Mouse (Mus musculus) gastrocnemius, adult 18-20 months (tissue): ENCODE data around the gene Ndst2. TPM values are rescaled to one million over a fixed set of nuclear protein-coding genes. Genes with fewer than 3 reads are reported as not detected.

ENCODE experiments used
- DNase-seq: peaks from one replicate; pipeline ENCODE4 v3.0.0; 2021; ENCODE audit warnings: low spot score
- microRNA-seq: library from miRNA; unstranded; fragments of <30 nt; microRNA quantifications from one replicate; pipeline ENCODE4 v1.2.0, GENCODE M21; 2021
- total RNA-seq, 2 experiments: library from RNA; stranded (reverse); gene quantifications; 2 replicates each; pipeline ENCODE4 v1.2.3; 2021

Ndst2 gene
- total RNA-seq, 2 experiments from 2014 or later, result 5.4 to 7.2 TPM

- DNase-seq, result no peak
Measured at GRCm38 (mm10) chr14:20701554-20701953, 32.8 kb downstream of the Ndst2 start.

GRCm38 (mm10) chr14:20700362-20700761 is 34.0 kb downstream of the Ndst2 start:
- DNase-seq, result no peak

GRCm38 (mm10) chr14:20698515-20698914 is 35.8 kb downstream of the Ndst2 start:
- no peak for DNase-seq

DNA sequence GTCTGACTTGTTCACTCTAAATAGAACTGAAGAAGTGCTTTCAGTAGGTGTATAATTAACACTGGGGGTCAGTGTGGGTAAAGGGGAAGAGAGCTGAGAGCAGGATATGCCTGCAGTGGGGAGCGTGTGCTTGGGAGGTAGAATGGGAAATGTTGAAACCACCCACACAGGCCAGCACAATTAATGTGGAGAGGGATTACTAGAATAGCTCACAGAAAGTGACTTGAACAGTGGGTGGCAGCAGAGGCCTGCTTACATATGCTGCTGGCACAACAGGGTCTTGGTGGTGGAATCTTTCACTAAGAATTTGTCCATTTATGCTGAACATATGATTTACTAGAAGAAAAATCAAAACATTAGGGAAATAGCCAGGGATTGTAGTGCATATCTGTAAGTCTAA is 37.4 kb downstream of the Ndst2 start:
- DNase-seq, result peak; percentile 34

DNA sequence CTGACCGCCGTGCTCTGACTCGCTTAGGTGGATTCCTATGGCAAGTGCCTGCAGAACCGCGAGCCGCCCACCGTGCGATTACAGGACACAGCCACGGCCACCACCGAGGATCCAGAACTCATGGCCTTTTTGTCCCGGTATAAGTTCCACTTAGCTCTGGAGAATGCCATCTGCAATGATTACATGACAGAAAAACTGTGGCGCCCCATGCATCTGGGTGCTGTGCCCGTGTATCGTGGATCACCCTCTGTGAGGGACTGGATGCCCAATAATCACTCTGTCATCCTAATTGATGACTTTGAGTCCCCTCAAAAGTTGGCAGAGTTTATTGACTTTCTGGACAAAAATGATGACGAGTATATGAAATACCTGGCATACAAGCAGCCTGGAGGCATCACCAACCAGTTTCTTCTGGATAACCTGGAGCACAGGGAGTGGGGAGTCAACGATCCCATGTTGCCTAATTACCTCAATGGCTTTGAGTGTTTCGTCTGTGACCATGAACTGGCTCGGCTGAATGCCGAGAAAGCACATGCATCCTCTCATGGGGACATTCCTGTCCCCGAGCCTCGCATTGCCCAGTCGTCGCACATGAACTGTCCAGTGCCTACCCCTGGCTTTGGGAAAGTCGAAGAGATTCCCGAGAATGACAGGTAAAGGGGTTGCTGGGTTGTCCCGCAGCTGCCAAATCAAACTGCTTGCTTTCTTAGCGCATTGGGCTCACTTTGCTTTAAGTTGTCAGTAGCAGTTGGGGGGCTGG is 38.4 kb downstream of the Ndst2 start:
- DNase-seq, result peak; percentile 20

GRCm38 (mm10) chr14:20694884-20695760 is 39.2 kb downstream of the Ndst2 start, which contains the start of gene Fut11:
TSS of gene Fut11 (plus strand) at chr14:20694968.
- DNase-seq, result peak; percentile 80

- DNase-seq, result no peak
Measured at GRCm38 (mm10) chr14:20694185-20694883, 40.0 kb downstream of the Ndst2 start.

GRCm38 (mm10) chr14:20693589-20694101 is 40.7 kb downstream of the Ndst2 start:
- no peak for DNase-seq

GRCm38 (mm10) chr14:20691772-20692171 is 42.6 kb downstream of the Ndst2 start:
- no peak for DNase-seq

- DNase-seq, result no peak
Measured at GRCm38 (mm10) chr14:20689009-20689408, 45.4 kb downstream of the Ndst2 start.

GRCm38 (mm10) chr14:20686576-20686975 is 47.8 kb downstream of the Ndst2 start:
- DNase-seq, result no peak

GRCm38 (mm10) chr14:20682498-20682897 is 51.9 kb downstream of the Ndst2 start:
- DNase-seq, result no peak

DNA sequence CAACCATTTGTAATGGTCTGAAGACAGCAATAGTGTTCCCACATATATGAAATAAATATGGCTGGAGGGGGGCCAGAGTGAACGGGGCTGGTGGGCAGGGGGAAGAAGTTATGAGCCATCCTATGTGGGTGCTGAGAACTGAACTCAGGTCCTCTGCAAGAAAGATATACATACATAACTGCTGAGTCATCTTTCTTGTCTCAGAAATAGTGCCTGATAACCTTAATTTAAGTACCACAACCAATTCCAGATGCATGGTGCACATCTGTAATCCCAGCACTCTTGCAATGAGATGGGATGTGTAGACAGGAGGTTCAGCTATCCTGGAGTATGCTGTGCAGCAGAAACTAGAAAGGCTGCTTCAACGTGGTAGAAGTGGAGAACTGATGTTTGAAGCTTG is 52.6 kb downstream of the Ndst2 start:
- DNase-seq, result no peak

- no peak for DNase-seq
Measured at GRCm38 (mm10) chr14:20677906-20678305, 56.5 kb downstream of the Ndst2 start.

GRCm38 (mm10) chr14:20674064-20674833 is 60.1 kb downstream of the Ndst2 start, which contains the start of gene Sec24c:
TSS of gene Sec24c (plus strand) at chr14:20674308.
- peak; percentile 99 for DNase-seq

DNA sequence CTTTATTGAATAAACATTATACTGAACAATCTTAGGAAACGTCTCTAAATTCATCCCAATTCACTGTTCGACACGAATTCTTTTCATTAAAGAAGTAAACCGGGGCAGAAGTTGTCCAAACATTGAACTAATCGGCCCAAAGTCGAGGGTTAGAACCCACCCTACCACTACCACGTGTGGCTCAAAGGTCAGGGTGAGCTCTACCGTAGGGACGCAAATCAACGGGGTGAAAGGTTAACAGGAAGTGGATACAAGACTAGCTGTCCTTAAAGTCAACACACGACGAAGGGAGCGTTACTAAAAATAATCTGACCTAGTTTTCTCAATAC is 60.7 kb downstream of the Ndst2 start:
- peak; percentile 77 for DNase-seq

Small RNA genes lying within 50 kb of the gene (microRNA-seq; reads per million reads assigned to microRNA genes)
- not detected for gene Mir6946

Other genes starting within 250 kb of the Ndst2 start
- gene Mss51, start 237.7 kb downstream of the Ndst2 start, total RNA-seq, result 100 to 1,000 TPM; 236 to 409 TPM
- 100 to 1,000 TPM; 190 to 204 TPM for gene Ppp3cb, start 188.0 kb downstream of the Ndst2 start, total RNA-seq
- 1 to 10 TPM; 3.1 to 5.1 TPM for gene Usp54, start 93.5 kb downstream of the Ndst2 start, total RNA-seq
- gene Myoz1, start 78.0 kb downstream of the Ndst2 start, total RNA-seq, result 1,000 to 10,000 TPM; 2,763 to 3,247 TPM
- 100 to 1,000 TPM; 141 to 171 TPM for gene Synpo2l, start 66.2 kb downstream of the Ndst2 start, total RNA-seq
- gene Sec24c, start 60.3 kb downstream of the Ndst2 start, total RNA-seq, result 10 to 100 TPM; 65.7 to 75.8 TPM
- 1 to 10 TPM; 1.8 to 2.1 TPM for gene Fut11, start 39.6 kb downstream of the Ndst2 start, total RNA-seq
- gene Chchd1, start 31.6 kb downstream of the Ndst2 start, total RNA-seq, result 100 to 1,000 TPM; 126 to 132 TPM
- 10 to 100 TPM; 27.3 to 36.0 TPM for gene Zswim8, start 27.0 kb downstream of the Ndst2 start, total RNA-seq
- gene Camk2g, start 59.5 kb upstream of the Ndst2 start, total RNA-seq, result 100 to 1,000 TPM; 168 to 192 TPM
- gene Plau, start 102.1 kb upstream of the Ndst2 start, total RNA-seq, result 10 to 100 TPM; 13.6 to 29.2 TPM
- gene Vcl, start 194.8 kb upstream of the Ndst2 start, total RNA-seq, result 10 to 100 TPM; 62.3 to 64.9 TPM